In genomic region chr1:156085770-156086169, GRCm38 (mm10) we compare ENCODE assay signal across 8 mouse cellular contexts. TPM values are rescaled to one million over a fixed set of nuclear protein-coding genes. Genes with fewer than 3 reads are reported as not detected.
DNase-seq lines count a peak whose midpoint lies in the region; ATAC-seq and TF ChIP-seq lines count a peak whose summit lies in the region.

No protein-coding gene starts in this region.

- intact Hi-C loops in gastrocnemius, adult 2 months (cut with DNase I): loop anchor here (1.0 to 5.0 kb wide), 2 partner anchors 142 to 156 kb away; no protein-coding TSS in a partner anchor
- intact Hi-C loops in gastrocnemius, postnatal 14 days (cut with DNase I; ENCODE audit: low total_unique reads): loop anchor here (2.0 kb wide), 1 partner anchor 155 kb away; no protein-coding TSS in a partner anchor

- H3K4me2 ChIP-seq in forebrain, embryonic 14.5 days (ENCODE audit: low read length): no peak overlapping the region
- no peak overlapping the region for H3K4me2 ChIP-seq in intestine, postnatal 0 days (replicated peaks; ENCODE audit: low read depth)
- no peak overlapping the region for H3K4me2 ChIP-seq in midbrain, embryonic 13.5 days (replicated peaks)

- H3K36me3 ChIP-seq in forebrain, embryonic 14.5 days (ENCODE audit: control insufficient read depth, insufficient read depth, low read length): no peaks in the 10 kb centered on the region
- H3K36me3 ChIP-seq in intestine, postnatal 0 days (ENCODE audit: control insufficient read depth, insufficient read depth): no peaks in the 10 kb centered on the region
- no peaks in the 10 kb centered on the region for H3K36me3 ChIP-seq in midbrain, embryonic 13.5 days

- no peaks in the 10 kb centered on the region for H3K4me1 ChIP-seq in forebrain, embryonic 14.5 days (ENCODE audit: control insufficient read depth, insufficient read depth, low read length)
- H3K4me1 ChIP-seq in intestine, postnatal 0 days (replicated peaks; ENCODE audit: control insufficient read depth, insufficient read depth, low read length): no peaks in the 10 kb centered on the region
- H3K4me1 ChIP-seq in midbrain, embryonic 13.5 days (replicated peaks): peaks cover 10% of the 10 kb centered on the region

- no peaks in the 10 kb centered on the region for H3K9me3 ChIP-seq in forebrain, embryonic 14.5 days (replicated peaks; ENCODE audit: control insufficient read depth, low read length)
- H3K9me3 ChIP-seq in intestine, postnatal 0 days (ENCODE audit: control insufficient read depth): no peaks in the 10 kb centered on the region
- no peaks in the 10 kb centered on the region for H3K9me3 ChIP-seq in midbrain, embryonic 13.5 days

- no peak for DNase-seq in gastrocnemius, adult 2 months
- DNase-seq in gastrocnemius, postnatal 14 days: no peak
- peak; percentile 55 for DNase-seq in A20 (ENCODE audit: low read depth, low spot score)
- DNase-seq in c-Kit-positive CD71-negative TER-119-negative erythroid progenitor cells, embryonic 14.5 days (ENCODE audit: low read depth): peak; percentile 41
- DNase-seq in forebrain, embryonic 14.5 days (ENCODE audit: low spot score): peak; percentile 84
- DNase-seq in gastrocnemius, postnatal 4 days (ENCODE audit: low spot score in 2 of 2): no peak

- no peaks in the 10 kb centered on the region for H3K27me3 ChIP-seq in forebrain, embryonic 14.5 days (replicated peaks; ENCODE audit: control insufficient read depth, insufficient read depth, low read length)
- no peaks in the 10 kb centered on the region for H3K27me3 ChIP-seq in intestine, postnatal 0 days (replicated peaks; ENCODE audit: control insufficient read depth, insufficient read depth, low read length)
- no peaks in the 10 kb centered on the region for H3K27me3 ChIP-seq in midbrain, embryonic 13.5 days

- no peak overlapping the region for H3K9ac ChIP-seq in forebrain, embryonic 14.5 days (ENCODE audit: low read length)
- H3K9ac ChIP-seq in intestine, postnatal 0 days (ENCODE audit: low read depth, low read length): no peak overlapping the region
- no peak overlapping the region for H3K9ac ChIP-seq in midbrain, embryonic 13.5 days (replicated peaks)

- ATAC-seq in forebrain, embryonic 14.5 days: peak; percentile 46
- ATAC-seq in intestine, postnatal 0 days: no peak
- peak; percentile 67 for ATAC-seq in midbrain, embryonic 13.5 days

- TF ChIP-seq CTCF in gastrocnemius, adult 2 months (IDR thresholded peaks at IDR 0.05): peak; percentile 92
- peak; percentile 94 for TF ChIP-seq CTCF in intestine, postnatal 0 days (IDR thresholded peaks at IDR 0.05; ENCODE audit: low read depth)

- no peak overlapping the region for H3K4me3 ChIP-seq in gastrocnemius, adult 2 months
- H3K4me3 ChIP-seq in forebrain, embryonic 14.5 days (ENCODE audit: low read depth, low read length): no peak overlapping the region
- no peak overlapping the region for H3K4me3 ChIP-seq in intestine, postnatal 0 days (ENCODE audit: low read depth, low read length)
- H3K4me3 ChIP-seq in midbrain, embryonic 13.5 days (replicated peaks): no peak overlapping the region

- WGBS in forebrain, embryonic 14.5 days: 55% methylated on average over 5 of the region's 5 CpGs
- WGBS in intestine, postnatal 0 days: 57% methylated on average over 5 of the region's 5 CpGs
- WGBS in midbrain, embryonic 13.5 days: 62% methylated on average over 5 of the region's 5 CpGs

- no peak overlapping the region for H3K27ac ChIP-seq in gastrocnemius, adult 2 months
- no peak overlapping the region for H3K27ac ChIP-seq in forebrain, embryonic 14.5 days (ENCODE audit: low read depth, low read length)
- H3K27ac ChIP-seq in intestine, postnatal 0 days (ENCODE audit: low read depth, low read length): no peak overlapping the region
- H3K27ac ChIP-seq in midbrain, embryonic 13.5 days: no peak overlapping the region

RNA-seq across cellular contexts. Expression of gene Tor1aip1, which starts 49.5 kb away (rescaled TPM):
- 100 to 1,000 TPM; 115 to 138 TPM for total RNA-seq in gastrocnemius, adult 2 months (2021)
- total RNA-seq in gastrocnemius, postnatal 14 days (2021): 10 to 100 TPM; 67.7 to 78.5 TPM
- 24.3 and 29.7 TPM in 2 replicates for polyA plus RNA-seq in forebrain, embryonic 14.5 days (2014; fragmentation: Nextera tagmentation; extraction: Ambion mirVana)
- 34.6 and 34.7 TPM in 2 replicates for polyA plus RNA-seq in intestine, postnatal 0 days (2015; fragmentation: Nextera tagmentation; extraction: Ambion mirVana)
- 27.2 and 29.5 TPM in 2 replicates for polyA plus RNA-seq in midbrain, embryonic 13.5 days (2015; fragmentation: Nextera tagmentation; extraction: Ambion mirVana)
- 10 to 100 TPM; 73.7 to 87.8 TPM for total RNA-seq in gastrocnemius, postnatal 4 days (2021)

RNA-seq across cellular contexts. Expression of gene Tor1aip2, which starts 50.6 kb away (rescaled TPM):
- 10 to 100 TPM; 56.6 to 66.2 TPM for total RNA-seq in gastrocnemius, adult 2 months (2021)
- total RNA-seq in gastrocnemius, postnatal 14 days (2021): 10 to 100 TPM; 49.5 to 55.4 TPM
- 87.9 and 92.0 TPM in 2 replicates for polyA plus RNA-seq in forebrain, embryonic 14.5 days (2014; fragmentation: Nextera tagmentation; extraction: Ambion mirVana)
- 129 and 142 TPM in 2 replicates for polyA plus RNA-seq in intestine, postnatal 0 days (2015; fragmentation: Nextera tagmentation; extraction: Ambion mirVana)
- 73.3 and 74.6 TPM in 2 replicates for polyA plus RNA-seq in midbrain, embryonic 13.5 days (2015; fragmentation: Nextera tagmentation; extraction: Ambion mirVana)
- 10 to 100 TPM; 86.3 to 87.9 TPM for total RNA-seq in gastrocnemius, postnatal 4 days (2021)

Comparison
In these comparisons a context has a peak if more than half of its experiments do, and no peak if none do; other contexts are left out.
1. DNase-seq: peak in A20 (single experiment), c-Kit-positive CD71-negative TER-119-negative erythroid progenitor cells, embryonic 14.5 days (single experiment) and forebrain, embryonic 14.5 days (single experiment); none in gastrocnemius, adult 2 months (single experiment), gastrocnemius, postnatal 14 days (single experiment) and gastrocnemius, postnatal 4 days (0 of 2).